Mouse (Mus musculus): ENCODE measurements around the gene Daam2. TPM values are rescaled to one million over a fixed set of nuclear protein-coding genes. Genes with fewer than 3 reads are reported as not detected.
A peak's percentile ranks its signal among the peaks of the same experiment; 100 is the strongest.

The Daam2 gene
- polyA plus RNA-seq, 1 experiment from 2014 or later: 1.0 TPM

GRCm38 (mm10) chr17:49526566-49526965 is 37.6 kb downstream of the Daam2 start:
- ATAC-seq (no peak), DNase-seq (ENCODE audit: low spot score) (no peak)
- Histone ChIP-seq H3K36me3 (ENCODE audit: control insufficient read depth, insufficient read depth, low read length) (no peaks in the 10 kb centered on the region), H3K4me2 (ENCODE audit: low read length) (no peak overlapping the region), H3K27ac (ENCODE audit: low read depth, low read length) (no peak overlapping the region), H3K4me1 (ENCODE audit: control insufficient read depth, insufficient read depth, low read length) (peaks cover 4% of the 10 kb centered on the region; the same call in 1 of the 2 replicates), H3K27me3 (replicated peaks; ENCODE audit: control insufficient read depth, insufficient read depth, low read length) (no peaks in the 10 kb centered on the region), H3K9me3 (replicated peaks; ENCODE audit: control insufficient read depth, low read length) (no peaks in the 10 kb centered on the region), H3K9ac (ENCODE audit: low read length) (no peak overlapping the region), H3K4me3 (ENCODE audit: low read depth, low read length) (no peak overlapping the region)
- WGBS: 89% methylated on average over 5 of the region's 5 CpGs

- Histone ChIP-seq H3K4me3 (ENCODE audit: low read depth, low read length) (no peak overlapping the region), H3K4me2 (ENCODE audit: low read length) (no peak overlapping the region), H3K36me3 (ENCODE audit: control insufficient read depth, insufficient read depth, low read length) (no peaks in the 10 kb centered on the region), H3K27ac (ENCODE audit: low read depth, low read length) (no peak overlapping the region), H3K9me3 (replicated peaks; ENCODE audit: control insufficient read depth, low read length) (no peaks in the 10 kb centered on the region), H3K9ac (ENCODE audit: low read length) (no peak overlapping the region), H3K27me3 (replicated peaks; ENCODE audit: control insufficient read depth, insufficient read depth, low read length) (no peaks in the 10 kb centered on the region), H3K4me1 (ENCODE audit: control insufficient read depth, insufficient read depth, low read length) (peaks cover 4% of the 10 kb centered on the region; the same call in 1 of the 2 replicates)
- no peak for ATAC-seq
- no peak for DNase-seq (ENCODE audit: low spot score)
- WGBS: 81% methylated on average over 4 of the region's 4 CpGs
Measured at GRCm38 (mm10) chr17:49525911-49526310, 38.2 kb downstream of the Daam2 start.

- Histone ChIP-seq H3K4me2 (ENCODE audit: low read length) (no peak overlapping the region), H3K4me1 (ENCODE audit: control insufficient read depth, insufficient read depth, low read length) (peaks cover 7% of the 10 kb centered on the region), H3K36me3 (ENCODE audit: control insufficient read depth, insufficient read depth, low read length) (no peaks in the 10 kb centered on the region), H3K9ac (ENCODE audit: low read length) (no peak overlapping the region), H3K27ac (ENCODE audit: low read depth, low read length) (no peak overlapping the region), H3K4me3 (ENCODE audit: low read depth, low read length) (no peak overlapping the region), H3K27me3 (replicated peaks; ENCODE audit: control insufficient read depth, insufficient read depth, low read length) (no peaks in the 10 kb centered on the region), H3K9me3 (replicated peaks; ENCODE audit: control insufficient read depth, low read length) (no peaks in the 10 kb centered on the region)
- no peak for DNase-seq (ENCODE audit: low spot score)
- no peak for ATAC-seq
- 32% methylated on average over 2 of the region's 2 CpGs for WGBS
Measured at GRCm38 (mm10) chr17:49524584-49524983, 39.6 kb downstream of the Daam2 start.

- DNase-seq (ENCODE audit: low spot score) (peak; percentile 44), ATAC-seq (peak; percentile 58)
- no peak overlapping the region for H3K9ac ChIP-seq (ENCODE audit: low read length)
- no peaks in the 10 kb centered on the region for H3K36me3 ChIP-seq (ENCODE audit: control insufficient read depth, insufficient read depth, low read length)
- H3K4me3 ChIP-seq (ENCODE audit: low read depth, low read length): no peak overlapping the region
- H3K9me3 ChIP-seq (replicated peaks; ENCODE audit: control insufficient read depth, low read length): no peaks in the 10 kb centered on the region
- H3K27ac ChIP-seq (ENCODE audit: low read depth, low read length): no peak overlapping the region
- H3K4me1 ChIP-seq (ENCODE audit: control insufficient read depth, insufficient read depth, low read length): peaks cover 7% of the 10 kb centered on the region
- no peak overlapping the region for H3K4me2 ChIP-seq (ENCODE audit: low read length)
- H3K27me3 ChIP-seq (replicated peaks; ENCODE audit: control insufficient read depth, insufficient read depth, low read length): no peaks in the 10 kb centered on the region
- 38% methylated on average over 2 of the region's 2 CpGs for WGBS
Measured at GRCm38 (mm10) chr17:49522435-49522834, 41.7 kb downstream of the Daam2 start.

- ATAC-seq: peak; percentile 4; the same call in 1 of the 2 replicates
- no peak overlapping the region for H3K9ac ChIP-seq (ENCODE audit: low read length)
- H3K27me3 ChIP-seq (replicated peaks; ENCODE audit: control insufficient read depth, insufficient read depth, low read length): no peaks in the 10 kb centered on the region
- H3K4me3 ChIP-seq (ENCODE audit: low read depth, low read length): no peak overlapping the region
- H3K9me3 ChIP-seq (replicated peaks; ENCODE audit: control insufficient read depth, low read length): no peaks in the 10 kb centered on the region
- H3K4me2 ChIP-seq (ENCODE audit: low read length): no peak overlapping the region
- peaks cover 7% of the 10 kb centered on the region for H3K4me1 ChIP-seq (ENCODE audit: control insufficient read depth, insufficient read depth, low read length)
- no peak overlapping the region for H3K27ac ChIP-seq (ENCODE audit: low read depth, low read length)
- no peak for DNase-seq (ENCODE audit: low spot score)
- no peaks in the 10 kb centered on the region for H3K36me3 ChIP-seq (ENCODE audit: control insufficient read depth, insufficient read depth, low read length)
- WGBS: 67% methylated on average over 7 of the region's 7 CpGs
Measured at GRCm38 (mm10) chr17:49522002-49522401, 42.1 kb downstream of the Daam2 start.

GRCm38 (mm10) chr17:49520674-49521073 is 43.5 kb downstream of the Daam2 start:
- Histone ChIP-seq H3K9me3 (replicated peaks; ENCODE audit: control insufficient read depth, low read length) (no peaks in the 10 kb centered on the region), H3K4me2 (ENCODE audit: low read length) (no peak overlapping the region), H3K4me3 (ENCODE audit: low read depth, low read length) (no peak overlapping the region), H3K4me1 (ENCODE audit: control insufficient read depth, insufficient read depth, low read length) (peaks cover 7% of the 10 kb centered on the region), H3K36me3 (ENCODE audit: control insufficient read depth, insufficient read depth, low read length) (no peaks in the 10 kb centered on the region), H3K9ac (ENCODE audit: low read length) (no peak overlapping the region), H3K27me3 (replicated peaks; ENCODE audit: control insufficient read depth, insufficient read depth, low read length) (no peaks in the 10 kb centered on the region), H3K27ac (ENCODE audit: low read depth, low read length) (no peak overlapping the region)
- 0 out of 2 replicates have a peak, but pooled peaks have one; percentile 22 for ATAC-seq
- DNase-seq (ENCODE audit: low spot score): no peak
- WGBS: 56% methylated on average over 6 of the region's 6 CpGs

DNA sequence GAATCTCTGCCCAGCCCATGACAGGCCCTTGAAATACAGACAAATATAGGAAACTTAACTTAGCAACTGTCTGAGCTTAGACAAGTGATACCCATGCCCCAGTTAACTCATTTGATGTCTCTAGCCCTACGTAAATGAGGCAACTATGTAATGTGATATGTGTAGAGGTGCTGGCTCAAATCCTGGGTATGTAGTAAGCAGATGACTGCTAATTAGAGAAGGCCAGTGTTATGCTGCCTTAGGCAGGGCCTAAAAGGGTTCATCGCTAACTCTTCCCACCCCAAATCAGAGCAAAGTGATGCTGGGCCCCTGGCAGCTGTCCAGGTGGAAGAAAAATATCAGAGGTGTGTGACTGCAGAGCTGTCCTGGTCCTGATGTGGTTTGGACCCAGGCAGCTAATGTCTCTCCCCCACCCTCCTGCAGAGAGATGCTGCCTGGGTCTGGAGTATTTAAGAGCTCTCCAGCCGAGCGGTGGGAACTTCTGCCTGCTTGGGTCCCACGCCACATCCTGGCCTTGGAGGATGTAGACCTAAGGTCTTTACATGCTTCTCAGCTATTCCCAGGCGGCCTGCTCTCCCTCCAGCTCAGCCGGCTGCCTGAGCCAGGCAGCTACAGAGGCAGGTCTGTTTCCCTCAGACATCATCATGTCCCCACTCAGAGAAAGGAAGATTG is 44.4 kb downstream of the Daam2 start:
- ATAC-seq (peak; percentile 49; the same call in 1 of the 2 replicates), DNase-seq (ENCODE audit: low spot score) (peak; percentile 38)
- Histone ChIP-seq H3K4me2 (ENCODE audit: low read length) (no peak overlapping the region), H3K9ac (ENCODE audit: low read length) (no peak overlapping the region), H3K4me3 (ENCODE audit: low read depth, low read length) (no peak overlapping the region), H3K9me3 (replicated peaks; ENCODE audit: control insufficient read depth, low read length) (no peaks in the 10 kb centered on the region), H3K27me3 (replicated peaks; ENCODE audit: control insufficient read depth, insufficient read depth, low read length) (no peaks in the 10 kb centered on the region), H3K4me1 (ENCODE audit: control insufficient read depth, insufficient read depth, low read length) (peaks cover 7% of the 10 kb centered on the region), H3K27ac (ENCODE audit: low read depth, low read length) (peak overlapping the region; percentile 9; the same call in 1 of the 2 replicates), H3K36me3 (ENCODE audit: control insufficient read depth, insufficient read depth, low read length) (no peaks in the 10 kb centered on the region)
- 59% methylated on average over 7 of the region's 7 CpGs for WGBS

DNA sequence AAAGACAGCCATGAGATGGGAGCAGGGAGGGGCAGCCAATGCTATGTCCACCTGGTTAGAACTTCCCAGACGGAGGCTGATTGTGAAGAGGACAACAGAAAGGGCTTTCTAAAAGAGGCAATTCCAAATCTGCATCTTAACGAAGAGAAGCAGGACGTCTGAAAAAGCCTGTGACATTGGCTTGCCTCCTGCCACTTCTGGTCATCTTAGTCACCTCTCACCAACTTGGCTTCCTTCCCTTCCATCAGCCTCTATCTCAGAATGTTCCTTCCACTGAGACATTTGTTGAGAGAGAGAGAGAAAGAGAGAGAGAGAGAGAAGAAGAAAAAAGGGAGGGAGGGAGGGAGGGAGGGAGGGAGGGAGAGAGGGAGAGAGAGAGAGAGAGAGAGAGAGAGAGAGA is 47.1 kb downstream of the Daam2 start:
- H3K4me2 ChIP-seq (ENCODE audit: low read length): no peak overlapping the region
- no peaks in the 10 kb centered on the region for H3K9me3 ChIP-seq (replicated peaks; ENCODE audit: control insufficient read depth, low read length)
- no peak overlapping the region for H3K4me3 ChIP-seq (ENCODE audit: low read depth, low read length)
- H3K27me3 ChIP-seq (replicated peaks; ENCODE audit: control insufficient read depth, insufficient read depth, low read length): no peaks in the 10 kb centered on the region
- ATAC-seq (no peak), DNase-seq (ENCODE audit: low spot score) (no peak)
- peaks cover 8% of the 10 kb centered on the region for H3K4me1 ChIP-seq (ENCODE audit: control insufficient read depth, insufficient read depth, low read length)
- H3K36me3 ChIP-seq (ENCODE audit: control insufficient read depth, insufficient read depth, low read length): no peaks in the 10 kb centered on the region
- no peak overlapping the region for H3K27ac ChIP-seq (ENCODE audit: low read depth, low read length)
- no peak overlapping the region for H3K9ac ChIP-seq (ENCODE audit: low read length)
- 41% methylated on average over 3 of the region's 3 CpGs for WGBS

DNA sequence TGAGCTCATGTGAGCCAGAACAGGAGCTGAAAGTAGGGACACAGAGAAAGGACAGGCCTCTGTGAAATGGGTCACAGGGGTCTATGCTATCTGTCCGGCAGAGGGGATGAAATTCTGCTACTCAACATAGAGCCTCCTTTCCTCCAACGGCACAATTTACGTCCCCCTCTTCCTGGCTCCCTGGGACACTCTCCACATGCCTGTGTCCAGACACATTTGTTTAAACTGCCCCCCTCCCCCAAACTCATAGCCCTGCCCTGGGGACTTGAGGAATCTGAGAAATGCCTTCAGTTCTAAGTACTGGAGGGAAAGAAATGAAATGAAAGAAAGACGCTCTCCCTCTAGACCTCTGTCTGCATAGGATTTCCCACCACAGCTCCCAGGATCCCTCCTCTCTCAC is 48.5 kb downstream of the Daam2 start:
- WGBS: 82% methylated on average over 4 of the region's 4 CpGs
- no peak overlapping the region for H3K4me2 ChIP-seq (ENCODE audit: low read length)
- H3K4me3 ChIP-seq (ENCODE audit: low read depth, low read length): no peak overlapping the region
- no peaks in the 10 kb centered on the region for H3K27me3 ChIP-seq (replicated peaks; ENCODE audit: control insufficient read depth, insufficient read depth, low read length)
- peaks cover 8% of the 10 kb centered on the region for H3K4me1 ChIP-seq (ENCODE audit: control insufficient read depth, insufficient read depth, low read length)
- H3K27ac ChIP-seq (ENCODE audit: low read depth, low read length): no peak overlapping the region
- DNase-seq (ENCODE audit: low spot score) (no peak), ATAC-seq (no peak)
- H3K9ac ChIP-seq (ENCODE audit: low read length): no peak overlapping the region
- no peaks in the 10 kb centered on the region for H3K9me3 ChIP-seq (replicated peaks; ENCODE audit: control insufficient read depth, low read length)
- no peaks in the 10 kb centered on the region for H3K36me3 ChIP-seq (ENCODE audit: control insufficient read depth, insufficient read depth, low read length)

Measured in forebrain, embryonic 14.5 days (tissue).